Mouse (Mus musculus): ENCODE data around the gene Olfr1322.

The Olfr1322 gene

GRCm38 (mm10) chrX:49891383-49891782 is at the start of gene Olfr1322:
Olfr1322 (minus strand) TSS chrX:49891483.
- no peak for DNase-seq

- no peak for DNase-seq
Measured at GRCm38 (mm10) chrX:49877651-49878349, 13.5 kb downstream of the Olfr1322 start.
